Mouse (Mus musculus) layer of hippocampus, adult 18-20 months (tissue): ENCODE results near the gene Dync1i1. TPM values are rescaled to one million over a fixed set of nuclear protein-coding genes. Genes with fewer than 3 reads are reported as not detected.
A peak's percentile ranks its signal among the peaks of the same experiment; 100 is the strongest.

Source experiments
- DNase-seq, 2 experiments: peaks; one replicate each; pipeline ENCODE4 v3.0.0; 2022; ENCODE audit warnings: low spot score in 2 of 2
- total RNA-seq, 2 experiments: library from RNA; stranded (reverse); gene quantifications; 2 replicates each; pipeline ENCODE4 v1.2.3; 2021

Dync1i1 gene
- total RNA-seq, 2 experiments from 2014 or later: 143 to 148 TPM

- no peak for DNase-seq
These were observed 43.1 kb downstream of the Dync1i1 start for GRCm38 (mm10) chr6:5768576-5768975.

GRCm38 (mm10) chr6:5770283-5770682 is 44.8 kb downstream of the Dync1i1 start:
- DNase-seq: peak in 1 of 2 experiments; percentile 22

- DNase-seq: no peak
These were observed 50.0 kb downstream of the Dync1i1 start for GRCm38 (mm10) chr6:5775461-5775860.

- DNase-seq: no peak
These were observed 56.3 kb downstream of the Dync1i1 start for GRCm38 (mm10) chr6:5781752-5782151.

GRCm38 (mm10) chr6:5783830-5784229 is 58.4 kb downstream of the Dync1i1 start:
- no peak for DNase-seq

DNA sequence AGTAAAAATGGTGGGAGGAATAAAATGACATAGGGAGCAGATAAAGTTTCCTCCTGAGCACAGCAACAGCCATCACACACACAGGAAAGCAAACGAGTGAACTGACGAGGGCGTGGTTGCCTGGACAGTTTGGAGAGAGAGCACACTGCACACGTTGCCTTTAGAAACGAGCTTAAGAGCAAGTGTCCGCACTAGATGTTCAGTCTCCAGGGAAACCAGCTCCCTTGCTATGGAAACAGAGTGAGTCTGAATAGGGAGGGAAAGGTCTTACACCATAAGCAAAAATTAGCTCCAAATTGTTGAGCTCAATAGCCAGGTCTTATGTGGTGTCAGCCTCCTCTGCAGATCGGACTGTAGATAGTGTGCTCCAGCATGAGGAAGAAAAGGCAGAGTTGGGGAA is 65.2 kb downstream of the Dync1i1 start:
- DNase-seq: peak in 1 of 2 experiments; percentile 18

GRCm38 (mm10) chr6:5794106-5794753 is 68.8 kb downstream of the Dync1i1 start:
- peak; percentile 19 to 46 for DNase-seq

- DNase-seq: no peak
These were observed 69.9 kb downstream of the Dync1i1 start for GRCm38 (mm10) chr6:5795314-5795713.

DNA sequence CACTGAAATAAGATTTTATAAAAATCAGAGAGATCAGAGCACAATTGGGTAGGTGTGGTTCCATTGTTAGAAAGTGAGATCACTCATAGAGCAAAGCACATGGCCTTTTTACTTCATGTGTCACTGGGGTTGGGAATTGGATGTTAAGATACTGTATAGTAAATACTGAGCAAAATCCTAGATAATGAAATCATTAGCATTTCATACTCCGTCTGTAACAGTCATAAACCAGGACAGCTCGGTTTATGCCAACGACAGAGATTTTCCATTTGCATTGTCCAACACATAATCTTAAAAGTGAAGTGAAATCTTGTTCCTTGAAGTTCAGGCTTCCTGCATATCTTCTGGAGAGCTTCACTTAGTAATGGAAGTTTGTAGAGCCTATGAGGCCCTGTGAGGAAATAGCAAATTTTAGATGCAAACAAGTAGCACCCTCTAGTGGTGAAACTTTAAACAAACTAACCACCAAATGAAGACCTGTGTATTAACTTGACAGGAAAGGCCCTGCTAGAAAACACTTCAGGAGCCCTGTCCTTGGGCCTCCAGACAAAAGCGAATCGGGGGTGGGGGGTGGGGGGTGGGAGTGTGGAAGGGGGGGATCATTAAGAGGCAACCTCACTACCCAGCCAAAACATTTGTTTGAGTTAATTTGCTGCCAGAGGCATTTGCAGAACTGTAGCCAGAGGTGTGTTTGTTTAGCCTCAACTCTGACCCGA is 76.8 kb downstream of the Dync1i1 start:
- peak in 1 of 2 experiments; percentile 69 for DNase-seq

DNA sequence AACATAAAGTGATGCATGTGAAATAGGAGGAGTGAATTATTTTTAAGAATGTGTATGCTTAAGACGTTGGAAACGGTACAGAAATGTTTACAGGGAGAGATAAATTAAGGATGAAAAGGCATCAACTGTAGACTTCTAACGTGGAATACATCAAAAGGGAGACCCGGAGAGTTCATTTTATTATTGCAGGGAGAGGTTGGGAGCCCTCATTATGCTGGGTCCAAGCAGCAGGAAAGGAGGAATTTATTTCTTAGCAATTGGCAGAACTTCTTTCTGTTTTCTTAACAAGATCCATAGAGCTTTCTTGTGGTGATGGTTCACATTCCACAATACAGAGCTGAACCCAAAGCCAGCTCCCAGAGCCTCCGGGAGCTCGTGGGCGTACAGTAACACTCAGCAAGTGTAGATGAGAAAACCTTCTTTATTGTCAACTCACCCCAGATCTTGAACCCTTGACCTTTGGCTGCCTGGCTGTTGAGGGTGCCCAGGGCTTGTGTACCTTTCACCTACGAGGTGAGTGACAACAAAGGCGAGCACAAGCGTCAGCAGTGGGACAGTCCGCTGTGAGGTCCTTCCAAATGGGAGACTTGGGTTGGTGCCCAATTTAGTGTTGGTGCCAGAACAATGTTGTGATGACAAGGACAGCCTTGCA is 77.5 kb downstream of the Dync1i1 start:
- peak in 1 of 2 experiments; percentile 36 for DNase-seq

DNA sequence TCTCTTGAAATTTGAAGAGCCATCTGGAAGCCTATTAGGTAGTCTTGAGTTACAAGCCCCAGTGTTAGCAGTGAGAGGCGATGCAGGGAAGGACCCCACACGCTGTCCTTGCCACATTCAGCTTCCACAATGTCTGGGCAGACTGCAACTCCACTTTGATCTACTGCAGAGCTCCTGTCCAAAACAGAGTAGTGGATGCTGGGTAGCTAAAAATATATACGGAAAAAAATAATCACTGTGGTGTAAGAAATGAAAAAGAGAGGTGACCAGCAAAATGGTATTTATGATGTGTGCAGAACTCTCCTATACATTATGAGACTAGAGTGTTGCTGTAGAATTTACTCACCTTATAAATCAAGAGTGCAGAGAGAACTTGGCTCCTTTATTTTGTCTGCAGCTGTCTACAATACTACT is 82.6 kb downstream of the Dync1i1 start:
- DNase-seq: no peak

DNA sequence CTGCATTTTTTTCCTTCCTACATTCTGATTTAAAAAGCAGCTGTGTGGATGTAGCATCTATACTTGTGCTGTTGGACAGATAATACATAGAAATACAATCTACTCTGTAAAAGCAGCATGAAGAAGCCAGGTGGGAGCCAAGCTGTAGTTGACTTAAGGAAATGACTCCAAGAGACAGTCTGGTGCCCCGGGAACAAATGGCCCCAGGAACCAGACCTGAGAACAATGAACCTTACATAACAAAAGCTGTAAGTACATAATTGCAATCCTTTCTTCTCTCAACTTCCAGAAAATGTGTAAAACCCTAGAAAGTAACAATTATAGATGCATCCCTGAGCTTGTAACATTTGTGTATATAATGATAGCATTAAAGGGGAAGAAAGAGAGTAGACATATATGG is 86.6 kb downstream of the Dync1i1 start:
- no peak for DNase-seq

- no peak for DNase-seq
These were observed 94.2 kb downstream of the Dync1i1 start for GRCm38 (mm10) chr6:5819674-5820073.

DNA sequence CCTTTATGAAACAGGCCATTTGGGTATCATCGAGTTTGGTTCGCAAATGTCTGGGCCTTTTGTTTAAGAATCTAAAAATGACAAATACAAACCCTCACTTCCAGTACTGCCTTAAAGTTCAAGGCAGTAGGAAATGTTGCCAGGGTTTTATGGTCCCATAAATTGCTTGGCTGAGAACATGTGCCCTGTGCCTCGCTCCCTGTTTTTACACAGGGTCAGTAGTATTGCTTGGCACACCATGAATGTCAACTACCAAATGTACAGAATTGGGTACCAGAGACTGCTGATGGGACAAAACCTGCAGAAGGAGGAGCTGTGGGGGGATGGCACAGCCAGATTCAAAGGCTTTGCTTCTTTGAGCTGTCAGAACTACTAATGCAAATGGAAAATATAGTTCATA is 100.0 kb downstream of the Dync1i1 start:
- no peak for DNase-seq

DNA sequence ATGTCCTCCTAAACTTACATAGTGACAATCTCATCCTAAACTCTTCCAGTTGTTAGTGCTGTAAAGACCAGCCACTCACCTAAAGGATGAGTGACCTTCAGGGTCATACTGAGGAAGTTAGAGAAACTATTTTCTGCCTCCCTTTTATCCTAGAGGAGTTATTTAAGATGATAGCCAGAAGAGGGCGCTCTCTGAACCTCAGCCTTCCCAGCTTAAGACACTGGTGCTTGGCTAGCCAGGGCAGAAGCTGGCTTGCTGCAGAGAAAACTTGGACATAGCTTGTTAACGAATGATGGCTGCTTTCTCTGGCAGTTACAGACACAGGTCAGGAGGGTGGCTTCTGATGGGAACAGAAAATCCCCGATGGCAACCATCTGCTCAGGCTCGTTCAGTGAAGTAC is 101.6 kb downstream of the Dync1i1 start:
- no peak for DNase-seq

- DNase-seq: no peak
These were observed 103.1 kb downstream of the Dync1i1 start for GRCm38 (mm10) chr6:5828409-5828974.

DNA sequence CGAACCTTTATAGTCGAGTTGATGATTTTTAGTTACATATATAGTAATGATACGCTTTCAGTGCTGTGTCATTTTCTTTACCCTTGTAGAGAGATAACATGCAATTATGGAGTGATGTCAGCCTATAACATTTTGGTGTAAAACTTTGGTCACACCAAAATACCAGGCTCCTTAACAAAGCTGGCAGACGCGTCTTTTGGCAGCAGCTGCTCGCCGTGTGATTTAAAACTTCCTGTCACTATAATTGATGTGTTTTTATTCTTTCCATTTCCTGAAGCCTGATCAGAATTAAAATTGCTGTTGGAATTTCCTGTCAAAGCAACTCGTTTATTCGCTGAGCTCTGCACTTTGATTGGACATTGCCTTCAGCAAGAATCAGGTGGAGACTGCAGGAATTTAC is 103.7 kb downstream of the Dync1i1 start:
- peak in 1 of 2 experiments; percentile 32 for DNase-seq

DNA sequence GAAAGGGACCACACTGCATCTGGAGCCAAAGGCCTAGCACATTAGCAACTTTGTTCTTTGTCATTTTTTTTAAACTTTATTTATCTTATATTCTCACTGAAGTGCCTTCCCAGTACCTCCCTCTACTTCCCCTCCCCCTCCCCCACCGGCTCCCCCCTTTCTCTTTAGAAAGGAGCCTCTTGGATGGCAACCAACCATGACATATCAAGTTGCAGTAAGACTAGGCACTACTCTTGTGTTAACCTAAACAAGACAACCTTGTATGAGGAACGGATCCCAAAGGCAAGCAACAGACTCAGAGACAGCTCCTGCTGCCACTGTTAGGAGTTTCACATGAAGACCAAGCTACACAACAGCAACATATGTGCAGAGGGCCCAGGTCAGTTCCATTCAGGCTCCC is 105.3 kb downstream of the Dync1i1 start:
- no peak for DNase-seq

DNA sequence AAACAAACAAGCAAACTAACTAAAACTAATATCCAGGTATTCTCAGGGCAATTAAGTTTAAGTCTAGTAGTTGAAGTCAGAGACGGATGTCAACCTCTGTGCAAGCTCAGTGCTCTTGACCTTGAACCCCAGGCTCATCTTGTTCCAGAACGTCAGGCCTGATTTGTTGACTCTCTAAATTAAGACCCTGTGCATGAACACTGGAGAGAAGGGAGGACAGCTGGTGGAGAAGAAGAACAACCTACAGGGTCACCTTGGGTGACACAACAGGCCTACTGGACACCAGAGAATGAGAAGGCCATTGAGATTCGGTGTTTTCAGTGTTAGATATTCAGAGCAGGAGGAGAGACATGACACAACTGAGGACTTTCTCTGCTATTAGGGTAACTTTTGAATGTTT is 105.8 kb downstream of the Dync1i1 start:
- no peak for DNase-seq

DNA sequence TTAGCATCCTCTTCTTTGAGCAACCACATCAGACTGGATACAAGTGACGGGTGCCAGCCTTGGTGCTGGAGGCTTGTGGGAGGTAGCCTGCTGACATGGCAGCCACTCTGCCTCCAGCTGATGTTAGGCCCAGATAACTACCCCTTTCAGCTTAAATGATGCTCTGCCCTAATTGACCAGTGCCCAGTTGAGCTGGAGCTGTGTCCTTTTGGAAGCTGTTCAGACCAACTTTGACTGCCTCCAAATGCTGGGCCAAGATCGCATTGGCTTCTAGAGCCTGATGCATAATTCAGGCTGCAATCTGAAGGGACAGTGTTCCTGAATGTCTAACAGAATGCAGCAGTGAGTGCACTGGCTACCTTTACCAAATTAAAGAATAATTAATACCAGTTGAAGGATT is 107.4 kb downstream of the Dync1i1 start:
- DNase-seq: peak in 1 of 2 experiments; percentile 13

DNA sequence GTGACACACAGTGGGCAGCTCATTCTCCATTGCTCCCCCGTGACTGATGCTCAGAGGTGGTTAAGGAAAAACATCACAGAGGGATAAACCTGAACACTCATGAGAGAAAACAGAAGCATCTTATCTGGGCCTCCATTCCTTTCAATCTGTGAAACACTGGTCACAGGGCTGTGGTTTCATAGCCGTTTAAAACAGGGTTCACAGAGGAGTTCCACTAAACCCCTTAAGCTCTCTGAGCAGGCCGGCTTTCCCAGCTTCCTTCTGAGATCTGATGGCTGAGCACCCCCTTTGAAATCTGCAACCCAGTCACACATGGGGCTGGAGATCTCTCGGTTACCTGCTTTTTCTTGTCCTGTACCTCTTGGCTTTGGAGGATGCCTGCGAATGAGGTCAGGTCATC is 117.0 kb downstream of the Dync1i1 start:
- DNase-seq: no peak

DNA sequence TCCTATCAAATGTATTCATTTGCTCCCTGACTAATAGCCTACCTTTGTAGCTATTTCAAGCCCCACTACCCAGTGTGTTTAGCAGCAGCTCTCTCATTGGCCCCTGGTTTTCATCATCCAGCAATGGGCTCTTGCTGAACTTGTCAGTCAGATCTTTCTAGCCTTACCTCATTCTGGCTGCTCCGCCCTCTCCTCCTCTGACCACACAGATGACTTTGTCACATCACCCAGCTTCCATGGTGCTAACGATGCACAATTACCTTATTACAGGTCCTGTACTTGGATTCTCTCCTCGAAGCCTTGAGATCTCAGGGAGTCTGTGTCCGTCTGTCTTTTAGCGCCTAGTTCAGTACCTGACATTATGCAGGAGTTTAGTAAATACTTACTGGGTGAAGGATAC is 120.7 kb downstream of the Dync1i1 start:
- DNase-seq: no peak
